Mouse (Mus musculus) CD4-positive, CD25-positive, alpha-beta regulatory T cell, adult 9 weeks (primary cell): Measurements from ENCODE around the gene Clpp. TPM values are rescaled to one million over a fixed set of nuclear protein-coding genes. Genes with fewer than 3 reads are reported as not detected.

ENCODE experiments used
- polyA plus RNA-seq: library from polyadenylated mRNA; unstranded; fragments of 100-300 nt; shearing (Covaris generic); gene quantifications from one replicate; pipeline ENCODE4 v1.2.1, GENCODE M21; 2017

The Clpp gene
- 93.4 TPM for polyA plus RNA-seq

DNA sequence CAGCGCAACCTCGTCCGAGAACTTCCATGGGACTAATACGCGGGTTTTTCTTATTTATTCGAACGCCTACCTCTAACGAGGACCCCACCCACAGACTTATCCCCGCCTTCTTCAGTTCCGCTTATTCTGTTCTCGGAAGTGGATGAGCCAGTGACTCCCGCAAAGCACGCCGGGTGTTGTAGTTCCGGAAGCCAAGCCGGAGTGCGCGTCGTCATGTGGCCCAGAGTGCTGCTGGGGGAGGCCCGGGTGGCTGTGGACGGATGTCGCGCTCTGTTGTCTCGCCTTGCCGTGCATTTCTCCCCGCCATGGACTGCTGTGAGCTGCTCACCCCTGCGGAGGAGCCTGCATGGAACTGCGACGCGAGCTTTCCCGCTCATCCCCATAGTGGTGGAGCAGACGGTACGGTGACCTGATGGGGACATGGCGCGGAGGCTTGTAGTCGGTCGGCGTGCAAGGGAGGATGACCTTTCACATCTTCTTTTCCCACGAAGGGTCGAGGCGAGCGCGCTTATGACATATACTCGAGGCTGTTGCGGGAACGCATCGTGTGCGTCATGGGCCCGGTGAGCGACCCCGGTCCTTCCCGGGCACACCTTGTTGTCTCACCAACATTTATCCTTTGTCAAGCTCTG is at the start of gene Clpp:
TSS of gene Clpp (plus strand) at position 191 of the 632 bp plus-strand sequence.

GRCm38 (mm10) chr17:56982013-56982412 is 8.1 kb upstream of the Clpp start, which contains the start of gene Acer1:
Gene Acer1, minus strand, starts transcription at chr17:56982126.

DNA sequence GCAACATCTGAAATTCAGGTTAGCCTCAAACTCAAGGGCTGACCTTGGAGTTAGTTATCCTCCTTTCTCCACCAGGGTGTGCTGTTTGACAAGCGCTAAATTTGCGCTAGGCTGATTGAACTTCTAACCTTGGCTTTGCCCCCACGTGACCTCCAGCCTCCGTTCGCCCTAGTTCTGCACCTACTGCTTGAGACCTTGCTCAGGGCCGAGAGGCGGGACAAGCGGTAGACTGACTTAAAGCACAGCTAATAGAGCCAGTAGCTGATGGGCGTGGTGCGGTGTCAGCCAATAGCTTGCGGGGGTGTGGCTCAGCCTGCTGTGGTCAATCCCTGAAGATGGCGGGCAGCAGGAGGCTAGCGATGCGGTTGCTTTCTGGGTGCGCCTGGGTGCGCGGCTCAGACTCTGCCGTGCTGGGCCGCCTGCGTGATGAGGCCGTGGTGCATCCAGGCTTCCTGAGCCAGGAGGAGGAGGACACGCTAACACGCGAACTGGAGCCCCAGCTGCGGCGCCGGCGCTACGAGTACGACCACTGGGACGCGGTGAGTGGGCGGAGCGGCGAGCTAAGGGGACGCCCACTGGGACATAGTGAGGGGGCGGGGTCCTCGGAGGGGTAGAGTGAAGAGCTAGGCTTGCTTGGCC is 7.0 kb downstream of the Clpp start, which contains the start of gene Alkbh7:
TSS of gene Alkbh7 (plus strand) at position 311 of the 639 bp plus-strand sequence.

GRCm38 (mm10) chr17:56999968-57000609 is 10.0 kb downstream of the Clpp start, which contains the start of gene Pspn:
Gene Pspn, minus strand, starts transcription at chr17:57000018.

GRCm38 (mm10) chr17:57011236-57012141 is 21.4 kb downstream of the Clpp start, which contains the start of the genes Gtf2f1 and Gm17949:
Gene Gtf2f1, minus strand, starts transcription at chr17:57011288.
Gene Gm17949, plus strand, starts transcription at chr17:57011469.

DNA sequence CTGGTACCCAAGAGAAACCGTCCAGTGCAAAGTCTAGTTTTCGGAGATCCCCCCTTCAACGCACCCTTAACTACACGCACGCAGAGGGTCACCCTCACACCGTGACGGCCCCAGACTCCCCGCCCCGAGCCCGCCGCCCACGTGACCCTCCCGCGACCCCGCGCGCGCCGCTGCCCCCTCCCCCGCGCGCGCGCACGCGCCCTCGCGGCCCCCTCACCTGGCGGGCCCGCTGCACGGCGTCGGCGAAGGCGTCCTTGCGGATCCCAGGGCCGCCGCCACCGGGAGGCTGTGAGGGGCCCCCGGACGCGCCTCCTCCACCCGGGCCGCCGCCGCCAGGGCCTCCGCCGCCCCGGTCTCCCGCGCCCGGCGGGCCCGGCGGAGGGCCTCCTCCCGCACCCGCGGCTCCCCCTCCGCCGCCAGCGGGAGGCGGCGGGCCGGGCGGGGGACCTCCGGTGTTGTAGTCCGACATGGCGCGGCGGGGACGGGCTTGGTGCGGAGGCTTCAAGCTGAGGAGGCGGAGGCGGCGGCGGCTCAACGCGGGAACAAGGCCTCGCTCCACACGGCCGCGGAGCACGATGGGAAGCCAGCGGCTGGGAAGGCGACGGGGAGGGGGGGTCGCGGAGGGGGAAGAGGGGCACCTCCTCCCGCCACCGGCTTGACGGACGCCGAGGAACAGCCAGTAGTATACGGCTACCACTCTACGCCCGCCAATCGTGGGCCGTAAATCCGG is 41.0 kb downstream of the Clpp start, which contains the start of gene Khsrp:
TSS of gene Khsrp (minus strand) at position 592 of the 730 bp plus-strand sequence.

GRCm38 (mm10) chr17:57041554-57041953 is 51.4 kb downstream of the Clpp start, which contains the start of gene Slc25a41:
Gene Slc25a41, minus strand, starts transcription at chr17:57041654.

Other genes starting within 250 kb of the Clpp start
- gene Nrtn, start 232.8 kb upstream of the Clpp start, polyA plus RNA-seq, result not detected
- gene Dus3l, start 225.5 kb upstream of the Clpp start, polyA plus RNA-seq, result 64.4 TPM
- 1.6 TPM for gene Prr22, start 220.1 kb upstream of the Clpp start, polyA plus RNA-seq
- 1.0 TPM for gene Rfx2, start 159.3 kb upstream of the Clpp start, polyA plus RNA-seq
- 0.10 TPM for gene Acsbg2, start 115.9 kb upstream of the Clpp start, polyA plus RNA-seq
- gene 1700061G19Rik, start 114.8 kb upstream of the Clpp start, polyA plus RNA-seq, result 0.43 TPM
- gene Mllt1, start 54.9 kb upstream of the Clpp start, polyA plus RNA-seq, result 2.8 TPM
- not detected for gene Acer1, start 8.2 kb upstream of the Clpp start, polyA plus RNA-seq
- gene Alkbh7, start 7.0 kb downstream of the Clpp start, polyA plus RNA-seq, result 46.9 TPM
- gene Pspn, start 9.7 kb downstream of the Clpp start, polyA plus RNA-seq, result not detected
- 98.1 TPM for gene Gtf2f1, start 21.0 kb downstream of the Clpp start, polyA plus RNA-seq
- gene Gm17949, start 21.2 kb downstream of the Clpp start, polyA plus RNA-seq, result 0.84 TPM
- gene Khsrp, start 41.2 kb downstream of the Clpp start, polyA plus RNA-seq, result 9.0 TPM
- not detected for gene Slc25a41, start 51.3 kb downstream of the Clpp start, polyA plus RNA-seq
- gene Crb3, start 68.8 kb downstream of the Clpp start, polyA plus RNA-seq, result 2.7 TPM
- gene Slc25a23, start 69.6 kb downstream of the Clpp start, polyA plus RNA-seq, result 3.3 TPM
- gene Dennd1c, start 88.2 kb downstream of the Clpp start, polyA plus RNA-seq, result 310 TPM
- gene Tubb4a, start 97.5 kb downstream of the Clpp start, polyA plus RNA-seq, result 3.3 TPM
- 10.4 TPM for gene Tnfsf9, start 115.0 kb downstream of the Clpp start, polyA plus RNA-seq
- gene Cd70, start 159.5 kb downstream of the Clpp start, polyA plus RNA-seq, result 0.88 TPM
- 13.4 TPM for gene Tnfsf14, start 203.9 kb downstream of the Clpp start, polyA plus RNA-seq
- 3.5 TPM for gene C3, start 237.8 kb downstream of the Clpp start, polyA plus RNA-seq